Comparison of ENCODE assay signal across 8 mouse cellular contexts in genomic region chr10:62577673-62578337, GRCm38 (mm10). TPM values are rescaled to one million over a fixed set of nuclear protein-coding genes. Genes with fewer than 3 reads are reported as not detected.
A peak's percentile ranks its signal among the peaks of the same experiment; 100 is the strongest.
DNase-seq lines count a peak whose midpoint lies in the region; ATAC-seq and TF ChIP-seq lines count a peak whose summit lies in the region.

No protein-coding gene starts in this region.

- TF ChIP-seq RAD21 in CH12.LX (IDR thresholded peaks at IDR 0.05; ENCODE audit: low read depth, low read length): no peak

- WGBS in heart, embryonic 14.5 days: under 1% methylated on average over 54 of the region's 54 CpGs
- 1% methylated on average over 43 of the region's 54 CpGs for WGBS in embryonic facial prominence, embryonic 11.5 days
- under 1% methylated on average over 54 of the region's 54 CpGs for WGBS in intestine, embryonic 16.5 days
- WGBS in midbrain, postnatal 0 days: 2% methylated on average over 50 of the region's 54 CpGs

- H3K27me3 ChIP-seq in heart, embryonic 14.5 days (ENCODE audit: control insufficient read depth, insufficient read depth, low read length): no peaks in the 10 kb centered on the region
- H3K27me3 ChIP-seq in CH12.LX (replicated peaks): no peaks in the 10 kb centered on the region
- no peaks in the 10 kb centered on the region for H3K27me3 ChIP-seq in embryonic facial prominence, embryonic 11.5 days (ENCODE audit: control insufficient read depth, insufficient read depth, low read length)
- H3K27me3 ChIP-seq in intestine, embryonic 16.5 days (replicated peaks; ENCODE audit: control insufficient read depth, insufficient read depth, low read length): no peaks in the 10 kb centered on the region
- H3K27me3 ChIP-seq in midbrain, postnatal 0 days (ENCODE audit: insufficient read depth, low read length): no peaks in the 10 kb centered on the region

- TF ChIP-seq EP300 in CH12.LX (IDR thresholded peaks at IDR 0.05; ENCODE audit: low read length): no peak

- peak overlapping the region; percentile 56 to 75; a peak in 3 of 4 replicates for H3K27ac ChIP-seq in heart, embryonic 14.5 days (replicated peaks in 1 of 2; ENCODE audit: control insufficient read depth in 1 of 2, insufficient read depth in 1 of 2, low read depth in 2 of 2, low read length in 2 of 2)
- H3K27ac ChIP-seq in CH12.LX (ENCODE audit: insufficient read depth, low read depth): peak overlapping the region; percentile 14; the same call in 1 of the 2 replicates
- no peak overlapping the region for H3K27ac ChIP-seq in embryonic facial prominence, embryonic 11.5 days (replicated peaks; ENCODE audit: low read depth, low read length)
- peak overlapping the region; percentile 67 for H3K27ac ChIP-seq in intestine, embryonic 16.5 days (ENCODE audit: low read length)
- H3K27ac ChIP-seq in midbrain, postnatal 0 days (ENCODE audit: low read depth, low read length): peak overlapping the region; percentile 84

- DNase-seq in heart, adult 11 months: no peak
- DNase-seq in CH12.LX (ENCODE audit: extremely low read depth): no peak
- no peak for DNase-seq in embryonic facial prominence, embryonic 11.5 days (ENCODE audit: low spot score)
- DNase-seq in midbrain, postnatal 0 days (ENCODE audit: low spot score): peak; percentile 45
- no peak for DNase-seq in ovary, postnatal 10 days (ENCODE audit: low spot score)
- DNase-seq in testis, postnatal 10 days (ENCODE audit: low spot score): no peak

- peak overlapping the region; percentile 85 for H3K9ac ChIP-seq in heart, embryonic 14.5 days (ENCODE audit: low read length)
- H3K9ac ChIP-seq in CH12.LX (ENCODE audit: insufficient read depth, low read depth): peak overlapping the region; percentile 57
- peak overlapping the region; percentile 84 for H3K9ac ChIP-seq in embryonic facial prominence, embryonic 11.5 days (replicated peaks; ENCODE audit: low read length)
- H3K9ac ChIP-seq in intestine, embryonic 16.5 days (ENCODE audit: low read depth, low read length): peak overlapping the region; percentile 88
- peak overlapping the region; percentile 84 for H3K9ac ChIP-seq in midbrain, postnatal 0 days (replicated peaks; ENCODE audit: low read length, poor library complexity, severe bottlenecking)

- peaks cover 4 to 10% of the 10 kb centered on the region in 2 experiments for H3K4me1 ChIP-seq in heart, embryonic 14.5 days (ENCODE audit: control insufficient read depth in 2 of 2, insufficient read depth in 2 of 2, low read length in 2 of 2)
- peaks cover 0 to 19% of the 10 kb centered on the region in 2 experiments; a peak in 3 of 4 replicates for H3K4me1 ChIP-seq in CH12.LX (ENCODE audit: control insufficient read depth in 1 of 2, insufficient read depth in 2 of 2)
- no peaks in the 10 kb centered on the region for H3K4me1 ChIP-seq in embryonic facial prominence, embryonic 11.5 days (ENCODE audit: control insufficient read depth, insufficient read depth, low read length)
- H3K4me1 ChIP-seq in intestine, embryonic 16.5 days (ENCODE audit: control insufficient read depth, insufficient read depth, low read length): peaks cover 9% of the 10 kb centered on the region
- no peaks in the 10 kb centered on the region; the same call in 1 of the 2 replicates for H3K4me1 ChIP-seq in midbrain, postnatal 0 days (ENCODE audit: insufficient read depth, low read length)

- peak; percentile 55 for ATAC-seq in heart, embryonic 14.5 days (ENCODE audit: insufficient number of reproducible peaks, insufficient read depth, low FRiP score, low read depth)
- ATAC-seq in embryonic facial prominence, embryonic 11.5 days (replicated peaks; ENCODE audit: insufficient number of reproducible peaks, low FRiP score, low TSS enrichment, low read depth): peak; percentile 81
- ATAC-seq in intestine, embryonic 16.5 days: peak; percentile 87
- peak; percentile 79 for ATAC-seq in midbrain, postnatal 0 days (ENCODE audit: low FRiP score)

- TF ChIP-seq CTCF in CH12.LX (conservative IDR thresholded peaks at IDR 0.05 in 1 of 2, IDR thresholded peaks at IDR 0.05 in 1 of 2; ENCODE audit: low read depth in 2 of 2, low read length in 2 of 2): no peak
- peak; percentile 25 for TF ChIP-seq CTCF in midbrain, postnatal 0 days (IDR thresholded peaks at IDR 0.05)

- H3K79me2 ChIP-seq in CH12.LX (replicated peaks; ENCODE audit: control insufficient read depth, extremely low read depth, insufficient read depth, poor library complexity, severe bottlenecking): peaks cover 16% of the 10 kb centered on the region

- peak overlapping the region; percentile 92 for H3K4me2 ChIP-seq in heart, embryonic 14.5 days (ENCODE audit: low read length)
- H3K4me2 ChIP-seq in CH12.LX (ENCODE audit: insufficient read depth, low read depth, poor library complexity, severe bottlenecking): peak overlapping the region; percentile 85
- H3K4me2 ChIP-seq in embryonic facial prominence, embryonic 11.5 days (ENCODE audit: low read depth, low read length): peak overlapping the region; percentile 77
- H3K4me2 ChIP-seq in intestine, embryonic 16.5 days (ENCODE audit: low read depth, low read length): peak overlapping the region; percentile 89
- H3K4me2 ChIP-seq in midbrain, postnatal 0 days (ENCODE audit: low read depth, low read length, poor library complexity, severe bottlenecking): peak overlapping the region; percentile 78

- H3K4me3 ChIP-seq in heart, embryonic 14.5 days (ENCODE audit: control insufficient read depth in 1 of 2, insufficient read depth in 1 of 2, low read depth in 1 of 2, low read length in 2 of 2): peak overlapping the region; percentile 88 to 95
- H3K4me3 ChIP-seq in CH12.LX (replicated peaks in 1 of 3; ENCODE audit: low read depth in 2 of 3, low read length in 2 of 3, poor library complexity in 1 of 3): peak overlapping the region; percentile 77 to 89 (median 83)
- H3K4me3 ChIP-seq in embryonic facial prominence, embryonic 11.5 days (ENCODE audit: low read depth, low read length): peak overlapping the region; percentile 94
- peak overlapping the region; percentile 93 for H3K4me3 ChIP-seq in intestine, embryonic 16.5 days (ENCODE audit: low read length)
- H3K4me3 ChIP-seq in midbrain, postnatal 0 days (ENCODE audit: low read depth, low read length): peak overlapping the region; percentile 92

- no peaks in the 10 kb centered on the region for H3K9me3 ChIP-seq in heart, embryonic 14.5 days (ENCODE audit: control insufficient read depth, low read length)
- H3K9me3 ChIP-seq in CH12.LX (replicated peaks; ENCODE audit: low read length): no peaks in the 10 kb centered on the region
- H3K9me3 ChIP-seq in embryonic facial prominence, embryonic 11.5 days (replicated peaks; ENCODE audit: control insufficient read depth, low read length): no peaks in the 10 kb centered on the region
- H3K9me3 ChIP-seq in intestine, embryonic 16.5 days (ENCODE audit: control insufficient read depth, low read length): no peaks in the 10 kb centered on the region
- H3K9me3 ChIP-seq in midbrain, postnatal 0 days (ENCODE audit: low read length): no peaks in the 10 kb centered on the region

- in situ Hi-C loops in CH12.LX (cut with MboI; ENCODE audit: low pct_ligation_motif_present, low pct_unique_long_range_greater_than_20kb, low sequenced_read_pairs): no loop called here

- dilution Hi-C loops in CH12.LX (cut with MboI; ENCODE audit: extremely low pct_ligation_motif_present, extremely low pct_unique_long_range_greater_than_20kb, low sequenced_read_pairs): no loop called here

- peaks cover 62% of the 10 kb centered on the region for H3K36me3 ChIP-seq in heart, embryonic 14.5 days (ENCODE audit: control insufficient read depth, insufficient read depth, low read length)
- H3K36me3 ChIP-seq in CH12.LX (replicated peaks in 1 of 2; ENCODE audit: control insufficient read depth in 1 of 2, insufficient read depth in 1 of 2, low read length in 1 of 2): peaks cover 38 to 63% of the 10 kb centered on the region in 2 experiments
- H3K36me3 ChIP-seq in embryonic facial prominence, embryonic 11.5 days (replicated peaks; ENCODE audit: control insufficient read depth, insufficient read depth, low read depth, low read length): peaks cover 3% of the 10 kb centered on the region
- H3K36me3 ChIP-seq in intestine, embryonic 16.5 days (ENCODE audit: control insufficient read depth, insufficient read depth, low read length): peaks cover 13% of the 10 kb centered on the region
- peaks cover 40% of the 10 kb centered on the region for H3K36me3 ChIP-seq in midbrain, postnatal 0 days (ENCODE audit: insufficient read depth, low read length)

- no peak for TF ChIP-seq POLR2A in CH12.LX (IDR thresholded peaks at IDR 0.05; ENCODE audit: low read depth, low read length)

RNA-seq across cellular contexts. Expression of gene Kif1bp, which starts 0.5 kb away (rescaled TPM):
- 34.4 and 38.7 TPM in 2 replicates for polyA plus RNA-seq in heart, embryonic 14.5 days (2014; fragmentation: Nextera tagmentation; extraction: Ambion mirVana)
- total RNA-seq in CH12.LX (2012; rRNA removed): 14.6 and 15.3 TPM in 2 replicates
- total RNA-seq in CH12.LX (2014; rRNA removed): 12.9 and 13.3 TPM in 2 replicates
- 22.5 and 23.1 TPM in 2 replicates for polyA plus RNA-seq in CH12.LX (2012; ENCODE audit: insufficient read length, low read depth)
- 48.5 and 50.7 TPM in 2 replicates for polyA plus RNA-seq in embryonic facial prominence, embryonic 11.5 days (2014; fragmentation: Nextera tagmentation; extraction: Ambion mirVana)
- polyA plus RNA-seq in intestine, embryonic 16.5 days (2015; fragmentation: Nextera tagmentation; extraction: Ambion mirVana): 23.0 and 27.3 TPM in 2 replicates
- total RNA-seq in midbrain, postnatal 0 days (2014; rRNA removed): 70.5 and 84.2 TPM in 2 replicates
- 69.2 and 73.4 TPM in 2 replicates for polyA plus RNA-seq in midbrain, postnatal 0 days (2015; fragmentation: Nextera tagmentation; extraction: Ambion mirVana)

RNA-seq across cellular contexts. Expression of gene Ddx21, which starts 24.3 kb away (rescaled TPM):
- 13.3 and 14.4 TPM in 2 replicates for polyA plus RNA-seq in heart, embryonic 14.5 days (2014; fragmentation: Nextera tagmentation; extraction: Ambion mirVana)
- total RNA-seq in CH12.LX (2012; rRNA removed): 145 and 208 TPM in 2 replicates
- total RNA-seq in CH12.LX (2014; rRNA removed): 110 and 114 TPM in 2 replicates
- 327 and 354 TPM in 2 replicates for polyA plus RNA-seq in CH12.LX (2012; ENCODE audit: insufficient read length, low read depth)
- 38.6 and 40.8 TPM in 2 replicates for polyA plus RNA-seq in embryonic facial prominence, embryonic 11.5 days (2014; fragmentation: Nextera tagmentation; extraction: Ambion mirVana)
- 15.5 and 17.0 TPM in 2 replicates for polyA plus RNA-seq in intestine, embryonic 16.5 days (2015; fragmentation: Nextera tagmentation; extraction: Ambion mirVana)
- 16.7 and 20.2 TPM in 2 replicates for total RNA-seq in midbrain, postnatal 0 days (2014; rRNA removed)
- polyA plus RNA-seq in midbrain, postnatal 0 days (2015; fragmentation: Nextera tagmentation; extraction: Ambion mirVana): 8.7 and 10.6 TPM in 2 replicates

RNA-seq across cellular contexts. Expression of gene Srgn, which starts 50.6 kb away (rescaled TPM):
- polyA plus RNA-seq in heart, embryonic 14.5 days (2014; fragmentation: Nextera tagmentation; extraction: Ambion mirVana): 6.8 and 8.2 TPM in 2 replicates
- total RNA-seq in CH12.LX (2012; rRNA removed) (334 and 519 TPM in 2 replicates), CH12.LX (2014; rRNA removed) (516 and 530 TPM in 2 replicates)
- polyA plus RNA-seq in CH12.LX (2012; ENCODE audit: insufficient read length, low read depth): 154 and 189 TPM in 2 replicates
- polyA plus RNA-seq in embryonic facial prominence, embryonic 11.5 days (2014; fragmentation: Nextera tagmentation; extraction: Ambion mirVana): 4.1 and 6.9 TPM in 2 replicates
- polyA plus RNA-seq in intestine, embryonic 16.5 days (2015; fragmentation: Nextera tagmentation; extraction: Ambion mirVana): 15.1 and 15.5 TPM in 2 replicates
- total RNA-seq in midbrain, postnatal 0 days (2014; rRNA removed): 15.5 and 16.2 TPM in 2 replicates
- 19.3 and 23.5 TPM in 2 replicates for polyA plus RNA-seq in midbrain, postnatal 0 days (2015; fragmentation: Nextera tagmentation; extraction: Ambion mirVana)
